Mouse (Mus musculus) left cerebral cortex, postnatal 25 days (tissue): ENCODE measurements at regions not wholly inside any gene's neighbourhood (a gene's known extent, or its start where the extent isn't known, plus 50 kb on each side); places are given as distances from the start of the nearest gene placed in this dataset.

Experiments used
- DNase-seq, 2 experiments: peaks; one replicate each; pipeline ENCODE4 v3.0.0; 2022; ENCODE audit warnings: low spot score in 2 of 2, mixed read lengths in 1 of 2
- intact Hi-C: fragments of 180-260 bp; cut with DNase I; formaldehyde crosslinking; loops from one replicate; pipeline ENCODE4 v1.15.1; 2025

DNA sequence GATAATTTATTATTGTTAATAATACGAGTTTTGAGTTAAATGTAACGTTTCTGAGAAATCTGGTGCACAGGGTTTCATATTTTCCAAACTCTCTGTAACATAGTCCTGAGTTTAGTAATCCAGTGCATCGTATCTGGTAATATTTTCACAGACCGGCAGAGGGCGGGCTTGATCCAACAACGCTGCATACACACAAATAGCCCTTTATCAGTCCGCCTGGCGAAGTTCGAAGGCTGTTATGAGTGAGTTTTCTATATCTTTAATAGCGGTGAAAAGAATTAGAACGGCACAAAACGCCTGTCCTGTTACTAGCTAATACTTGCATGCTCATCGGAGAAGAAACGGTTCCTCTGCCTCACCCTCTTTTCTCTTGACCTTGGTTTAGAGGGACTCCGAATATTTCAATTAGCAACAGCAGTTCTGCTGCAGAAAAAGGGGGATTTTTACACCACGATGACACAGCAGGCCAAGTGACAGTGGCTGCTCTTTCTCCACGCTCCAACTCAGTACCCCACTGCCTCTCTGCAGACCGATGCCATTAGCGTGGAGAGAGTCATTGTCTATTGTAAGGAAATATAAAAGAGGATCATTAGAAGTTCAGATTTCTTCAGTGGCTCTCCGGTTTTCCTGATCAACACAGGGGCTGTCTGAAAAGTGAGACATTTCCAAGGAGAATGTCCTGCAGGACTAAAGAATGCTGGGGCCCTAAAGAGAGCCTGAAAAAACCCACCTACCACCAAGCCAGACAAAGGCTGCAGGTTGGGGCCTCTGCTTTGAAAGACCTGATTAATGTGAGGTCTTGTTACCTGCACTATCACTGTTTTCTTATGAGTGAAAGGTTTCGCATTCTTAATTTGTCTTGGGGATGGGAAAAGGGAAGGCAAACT lies 523.7 kb upstream of the Adam24 start:
- intact Hi-C loops, result loop anchor here (2.0 to 5.0 kb wide), 2 partner anchors 268 to 346 kb away; no protein-coding TSS in a partner anchor
- DNase-seq, result peak; percentile 75 to 81

DNA sequence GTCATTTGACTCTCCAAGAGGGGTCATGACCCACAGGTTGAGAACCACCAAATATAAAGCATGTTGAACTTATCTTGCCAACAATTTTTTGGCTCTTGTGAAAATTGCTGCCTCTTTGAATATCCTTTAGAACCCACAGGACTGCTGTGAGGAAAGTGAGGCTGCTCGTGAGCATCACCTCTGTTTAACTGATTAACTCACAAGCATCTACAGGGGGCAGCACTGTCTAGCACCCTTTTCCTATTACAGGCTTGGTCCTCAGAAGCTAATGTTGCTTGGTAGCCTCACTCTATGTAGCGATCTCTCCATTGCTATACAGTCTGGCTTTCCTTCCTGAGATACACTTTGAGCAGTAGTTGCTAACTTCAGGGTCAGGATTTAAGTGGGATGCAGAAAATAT lies 522.4 kb upstream of the Adam24 start:
- intact Hi-C loops, result loop anchor here (5.0 kb wide), 1 partner anchor 345 kb away; no protein-coding TSS in a partner anchor
- DNase-seq, result no peak

- intact Hi-C loops, result loop anchor here (5.0 kb wide), 4 partner anchors 110 to 310 kb away; no protein-coding TSS in a partner anchor
Observed at GRCm38 (mm10) chr8:40186715-40187583, 487.9 kb upstream of the Adam24 start.

DNA sequence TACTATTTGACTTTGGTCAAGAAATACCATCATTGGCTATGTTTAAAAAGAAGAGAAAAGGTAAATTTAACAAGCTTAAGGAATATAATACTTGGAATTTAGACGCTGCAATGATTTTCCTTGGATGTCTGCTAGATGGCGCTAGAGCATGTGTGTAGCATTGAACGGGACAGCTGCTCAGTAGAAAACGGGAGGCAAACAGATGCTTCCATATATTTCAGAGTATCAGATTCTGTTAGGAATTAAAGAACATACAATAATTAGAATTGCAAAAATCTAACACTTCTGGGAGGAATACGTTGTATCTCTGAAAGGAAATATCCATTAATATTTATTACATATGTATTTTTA lies 487.3 kb upstream of the Adam24 start:
- intact Hi-C loops, result loop anchor here (5.0 kb wide), 4 partner anchors 110 to 310 kb away; no protein-coding TSS in a partner anchor
- DNase-seq, result peak; percentile 45 to 55

More at GRCm38 (mm10) chr8:40186715-40187583, 487.9 kb upstream of the Adam24 start:
- DNase-seq, result no peak

- intact Hi-C loops, result no loop called here
- no peak for DNase-seq
Observed at GRCm38 (mm10) chr8:40192266-40192665, 482.6 kb upstream of the Adam24 start.

DNA sequence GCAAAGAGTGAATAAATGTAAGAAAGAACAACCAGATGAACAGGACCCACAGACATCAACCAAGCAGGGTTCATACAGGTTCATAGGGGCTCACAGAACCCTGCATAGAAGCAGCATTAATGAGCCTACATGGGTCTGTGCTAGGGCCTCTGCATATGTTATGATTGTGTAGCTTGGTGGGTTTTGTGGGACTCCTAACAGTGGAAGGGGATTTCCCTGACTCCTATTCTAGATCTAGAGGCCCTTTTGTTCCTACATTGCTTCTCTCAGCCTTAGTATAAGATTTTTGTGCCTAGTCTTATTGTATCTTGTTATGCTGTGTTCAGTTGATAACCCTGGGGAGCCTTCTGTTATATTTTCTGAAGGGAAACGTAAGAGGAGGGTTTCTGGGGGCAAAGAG lies 481.7 kb upstream of the Adam24 start:
- DNase-seq, result no peak
- intact Hi-C loops, result no loop called here

DNA sequence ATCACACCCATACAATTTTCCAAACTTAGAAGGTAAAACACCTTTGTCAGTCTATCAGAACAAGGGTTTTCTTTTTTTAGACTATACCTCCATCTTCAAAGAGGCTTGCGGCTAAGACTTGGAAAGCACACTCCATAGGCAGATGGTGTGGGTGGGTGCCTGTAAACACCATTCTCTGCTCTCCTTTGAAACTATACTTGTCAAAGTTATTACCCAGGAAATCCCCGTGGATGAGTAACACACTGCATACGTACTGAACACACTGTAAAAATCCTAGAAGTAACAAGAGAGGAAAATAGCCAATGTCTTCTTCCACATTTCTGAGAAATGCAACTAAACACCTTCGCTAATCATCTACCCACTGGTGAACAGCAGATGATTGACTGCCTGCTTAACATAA lies 464.0 kb upstream of the Adam24 start:
- DNase-seq, result peak in 1 of 2 experiments; percentile 59
- intact Hi-C loops, result no loop called here

- intact Hi-C loops, result no loop called here
- DNase-seq, result no peak
Observed at GRCm38 (mm10) chr8:40223521-40223920, 451.4 kb upstream of the Adam24 start.

DNA sequence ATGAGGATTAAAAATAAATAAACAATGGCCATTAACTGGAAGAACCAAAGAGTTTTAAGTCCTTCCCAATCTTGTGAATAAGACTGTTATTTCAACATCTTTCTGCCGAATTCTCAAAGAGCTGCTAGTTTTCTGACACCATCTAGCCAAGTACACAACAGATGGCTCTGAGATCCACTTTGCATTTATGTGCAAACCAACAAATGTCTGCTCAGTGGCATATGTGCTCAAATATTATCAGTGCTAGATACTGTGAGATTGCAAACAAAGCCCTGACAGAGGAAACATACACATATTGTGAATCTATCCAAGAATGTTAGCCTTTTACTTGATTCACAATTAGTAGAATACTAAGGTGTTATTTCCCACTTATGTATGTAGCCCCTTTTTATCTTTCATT lies 447.6 kb upstream of the Adam24 start:
- DNase-seq, result peak; percentile 12 to 51
- intact Hi-C loops, result no loop called here
